Mouse (Mus musculus): ENCODE measurements around the gene Htr5a. TPM values are rescaled to one million over a fixed set of nuclear protein-coding genes. Genes with fewer than 3 reads are reported as not detected.

Gene Htr5a
- polyA plus RNA-seq, 1 experiment: not detected

- no peak for DNase-seq (ENCODE audit: low spot score)
Measured at GRCm38 (mm10) chr5:27881261-27881660, 39.3 kb downstream of the Htr5a start.

GRCm38 (mm10) chr5:27888080-27888479 lies 46.1 kb downstream of the Htr5a start:
- no peak for DNase-seq (ENCODE audit: low spot score)

- no peak for DNase-seq (ENCODE audit: low spot score)
Measured at GRCm38 (mm10) chr5:27895961-27896360, 54.0 kb downstream of the Htr5a start.

GRCm38 (mm10) chr5:27899756-27900155 lies 57.8 kb downstream of the Htr5a start:
- no peak for DNase-seq (ENCODE audit: low spot score)

- DNase-seq (ENCODE audit: low spot score): no peak
Measured at GRCm38 (mm10) chr5:27900186-27900585, 58.2 kb downstream of the Htr5a start.

Other genes with a start within 250 kb of the Htr5a start
- 15.1 and 16.0 TPM in 2 replicates for gene Paxip1, start 50.5 kb upstream of the Htr5a start, polyA plus RNA-seq (2012; rRNA removed)
- 38.1 and 51.8 TPM in 2 replicates for gene Insig1, start 229.2 kb downstream of the Htr5a start, polyA plus RNA-seq (2012; rRNA removed)